Mouse (Mus musculus) cerebellum, postnatal 14 days (tissue): ENCODE results near the gene Cemip2.
A peak's percentile ranks its signal among the peaks of the same experiment; 100 is the strongest.
"Not testable (repeated sequence)": the region's sequence is repeated elsewhere in the genome, so short reads cannot be mapped to it uniquely, and the experiment has no call there.

Experiments
- DNase-seq, 2 experiments: peaks; one replicate each; pipeline ENCODE4 v3.0.0; 2021; ENCODE audit warnings: mixed read lengths in 2 of 2

Gene Cemip2

DNA sequence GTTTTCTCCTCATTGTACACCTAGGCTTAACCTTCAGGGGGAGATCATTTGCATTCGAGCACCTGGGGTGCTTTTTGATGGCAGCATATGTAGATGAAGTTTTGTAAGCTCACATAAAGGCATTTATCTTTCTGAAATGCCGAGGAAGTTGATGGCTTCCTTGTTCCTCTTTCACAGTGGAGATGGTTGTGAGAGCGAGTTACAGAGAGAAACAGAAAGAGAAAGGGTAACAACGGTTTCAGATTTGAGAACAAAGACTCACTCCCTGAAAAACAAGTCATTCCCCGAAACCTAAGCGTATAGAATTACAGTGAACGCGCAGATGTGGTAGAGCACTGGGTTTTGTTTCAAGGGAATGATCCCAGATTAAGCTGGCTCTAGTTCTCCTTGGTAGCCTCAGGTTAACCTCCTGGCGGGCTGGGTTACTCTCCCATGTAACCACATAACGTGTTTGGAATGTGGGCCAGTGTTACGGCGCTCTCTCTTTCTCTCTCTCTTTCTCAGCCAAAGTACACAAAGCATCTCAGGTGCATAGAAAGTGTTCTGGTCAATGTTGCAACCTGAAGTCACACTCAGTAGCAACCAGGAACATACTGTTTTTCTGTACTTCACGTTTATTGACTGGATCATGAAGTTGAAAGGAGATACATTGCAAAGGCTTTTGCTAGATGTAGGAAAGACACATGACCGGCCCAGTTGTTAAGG, 40.0 kb downstream of the Cemip2 start:
- no peak for DNase-seq

DNA sequence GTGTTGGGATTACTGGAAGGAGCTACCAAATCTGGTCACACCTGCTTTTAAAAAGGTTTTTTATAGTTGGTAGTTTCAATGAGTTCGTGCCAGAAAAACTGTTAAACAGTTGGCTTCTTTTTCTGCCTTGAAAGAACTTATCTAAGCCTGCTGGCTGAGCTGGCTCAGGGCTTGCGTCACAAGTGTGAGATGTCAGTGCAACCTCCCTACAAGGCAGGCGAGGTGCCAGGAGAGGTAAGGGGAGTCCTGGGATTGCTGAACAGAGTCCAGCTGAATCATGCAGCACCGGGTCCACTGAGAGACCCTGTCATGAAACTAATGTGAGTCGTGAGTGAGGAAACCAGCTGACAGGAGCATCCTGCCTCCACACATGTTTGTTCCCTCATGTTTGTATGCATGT, 41.4 kb downstream of the Cemip2 start:
- peak in 1 of 2 experiments; percentile 23 for DNase-seq

DNA sequence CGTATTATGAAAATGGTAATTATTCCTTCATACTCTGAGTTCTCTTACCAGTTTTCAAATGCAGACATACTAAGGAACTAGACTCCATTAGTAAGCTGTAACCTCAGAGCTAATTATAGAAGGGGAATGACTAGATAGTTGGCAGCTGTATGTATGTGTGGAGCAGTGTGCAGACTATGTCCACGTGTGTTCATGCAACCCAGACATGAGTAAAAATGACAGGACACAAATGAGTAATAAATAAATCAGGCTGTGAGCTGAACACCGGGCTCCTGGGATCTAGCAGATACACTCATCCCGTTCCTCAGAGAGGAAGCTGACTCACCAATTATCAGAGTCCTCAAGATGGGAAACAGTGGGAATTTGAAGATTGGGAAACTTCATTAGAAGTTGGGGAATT, 42.0 kb downstream of the Cemip2 start:
- DNase-seq, result no peak

DNA sequence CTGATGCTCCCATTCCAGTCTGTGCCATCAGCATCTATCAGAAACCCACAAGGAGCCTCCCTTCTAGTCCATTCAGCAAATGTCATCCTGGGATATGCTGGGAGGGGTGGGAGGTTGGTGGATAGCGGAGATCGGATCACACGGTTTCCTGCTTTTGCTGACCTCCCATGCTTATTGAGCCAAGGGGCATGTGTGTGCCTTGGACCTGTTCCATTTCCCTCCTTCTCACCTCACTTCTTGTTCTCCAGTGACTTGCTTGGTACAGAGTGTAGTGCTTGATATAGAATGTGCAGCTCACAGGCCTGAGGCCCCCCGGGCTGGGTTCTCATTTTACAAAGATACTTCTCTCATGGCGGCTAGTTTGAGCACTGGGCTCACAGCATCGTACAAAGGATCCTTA, 43.7 kb downstream of the Cemip2 start:
- DNase-seq, result peak in 1 of 2 experiments; percentile 20

DNA sequence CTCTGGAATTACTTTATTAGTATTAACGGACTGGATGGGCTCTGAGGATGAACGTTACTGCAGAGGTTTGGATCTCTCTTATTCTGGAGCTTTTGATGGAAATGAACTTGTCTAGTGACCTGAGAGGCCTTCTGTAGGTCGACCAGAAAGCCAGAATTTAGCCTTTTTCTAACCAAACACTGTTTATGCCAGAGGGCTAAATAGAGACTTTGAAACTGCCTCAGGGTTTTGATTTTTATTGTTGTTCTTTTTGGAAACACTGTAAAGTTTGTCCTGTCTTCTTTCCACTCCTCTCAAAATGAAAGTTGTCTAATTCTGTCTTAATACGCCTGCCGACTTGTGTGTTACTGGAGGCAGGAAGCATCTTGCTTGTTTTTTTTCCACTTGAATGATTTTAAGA, 46.0 kb downstream of the Cemip2 start:
- DNase-seq, result no peak

DNA sequence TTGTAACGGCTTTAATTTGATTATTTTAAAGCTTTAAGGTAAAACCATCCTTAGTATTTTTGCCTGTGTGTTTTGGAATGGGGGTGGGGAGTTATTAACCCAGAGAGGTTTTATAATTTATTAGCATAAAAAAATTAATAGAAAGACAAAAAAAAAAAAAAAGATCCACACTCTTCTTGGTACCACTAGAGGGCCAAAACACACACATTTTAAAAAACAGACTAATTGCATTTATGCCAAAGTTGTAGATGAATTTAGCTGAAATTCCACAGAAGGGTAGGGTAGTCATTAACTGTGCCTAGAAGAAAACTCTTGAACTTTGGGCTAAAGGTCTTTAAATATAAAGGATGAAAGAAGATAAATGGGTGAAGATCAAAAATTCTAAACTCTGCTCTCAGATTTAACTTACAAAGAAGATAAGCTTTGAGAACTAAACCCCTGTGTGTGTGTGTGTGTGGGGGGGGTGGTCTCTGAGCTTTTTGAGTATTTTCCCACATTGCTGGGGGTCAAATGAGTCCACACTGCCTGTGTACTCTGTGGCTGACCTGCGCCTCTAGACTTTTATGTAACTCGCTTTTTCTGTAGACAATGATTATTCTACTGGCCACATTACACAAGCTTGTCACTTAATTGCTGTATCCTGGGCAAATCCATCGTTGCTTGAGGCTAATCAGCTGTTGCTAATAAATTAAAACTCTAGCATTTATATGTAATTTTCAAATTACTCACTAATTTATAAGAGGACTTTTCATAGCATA, 47.2 kb downstream of the Cemip2 start:
- DNase-seq, result no peak

DNA sequence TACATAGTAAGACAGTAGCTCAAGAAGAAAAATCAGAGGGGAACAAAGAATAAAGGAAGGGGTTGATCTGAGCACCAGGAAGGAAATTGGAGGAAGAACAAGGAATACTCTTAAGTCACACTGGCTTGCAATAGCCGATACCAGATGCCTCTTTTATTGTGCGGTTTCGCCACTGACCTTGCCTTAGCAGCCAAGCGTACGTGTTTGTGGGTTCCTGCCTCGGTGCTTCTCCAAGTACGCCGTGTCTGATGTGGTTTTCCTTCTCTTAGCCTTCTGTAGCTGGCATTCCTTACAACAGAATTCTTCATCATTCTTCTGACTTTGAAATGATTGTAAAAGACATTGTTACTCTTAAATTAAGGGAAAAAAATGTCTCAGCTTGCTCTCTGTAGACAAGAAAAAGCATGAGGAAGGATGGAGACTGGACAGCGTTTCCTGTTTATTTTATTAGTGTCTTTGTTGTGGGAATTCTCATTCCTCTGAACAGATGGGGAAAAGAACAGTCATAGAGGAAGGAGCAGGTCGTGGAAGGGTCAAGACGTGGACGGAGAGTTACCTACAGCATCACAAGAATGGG, 55.4 kb downstream of the Cemip2 start:
- no peak for DNase-seq

DNA sequence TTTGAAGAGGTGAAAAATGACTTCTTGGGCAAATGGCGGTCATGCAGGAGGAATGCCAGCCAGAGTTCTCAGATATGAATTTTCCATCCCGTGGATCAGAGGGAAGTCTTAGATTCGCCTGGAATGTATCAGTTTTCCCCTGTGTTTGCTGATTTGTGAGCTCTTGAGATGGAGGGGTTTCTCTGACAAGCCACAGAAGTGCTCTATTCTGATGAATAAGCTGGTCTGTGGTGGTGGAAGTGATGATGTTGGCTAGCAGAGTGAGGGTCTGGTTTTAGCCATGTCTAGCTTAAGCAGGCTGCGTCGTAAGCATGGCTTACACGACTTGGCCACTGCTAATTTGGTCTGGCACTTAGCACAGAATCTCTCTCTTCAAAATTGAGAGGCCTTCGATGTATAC, 56.8 kb downstream of the Cemip2 start:
- DNase-seq, result no peak

DNA sequence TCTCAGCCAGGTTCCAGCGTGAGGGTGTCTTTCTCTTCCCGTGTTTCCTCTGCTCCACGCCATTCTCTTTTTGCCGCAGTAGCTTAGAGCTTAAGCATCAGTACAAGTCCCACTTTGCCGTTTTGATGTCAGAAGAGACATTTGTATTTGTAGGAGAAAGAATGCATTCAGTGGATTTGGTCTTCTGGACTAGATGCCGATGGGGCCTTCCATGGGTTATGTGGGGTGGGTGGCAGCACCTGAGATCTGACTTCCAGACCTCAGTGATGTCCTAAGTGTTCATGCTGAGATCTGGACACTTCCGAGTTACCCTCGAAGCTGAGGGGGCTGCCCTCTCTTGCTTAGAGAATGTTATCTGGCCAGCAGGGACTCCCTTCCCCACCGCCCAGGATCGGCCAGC, 72.6 kb downstream of the Cemip2 start:
- DNase-seq, result no peak

DNA sequence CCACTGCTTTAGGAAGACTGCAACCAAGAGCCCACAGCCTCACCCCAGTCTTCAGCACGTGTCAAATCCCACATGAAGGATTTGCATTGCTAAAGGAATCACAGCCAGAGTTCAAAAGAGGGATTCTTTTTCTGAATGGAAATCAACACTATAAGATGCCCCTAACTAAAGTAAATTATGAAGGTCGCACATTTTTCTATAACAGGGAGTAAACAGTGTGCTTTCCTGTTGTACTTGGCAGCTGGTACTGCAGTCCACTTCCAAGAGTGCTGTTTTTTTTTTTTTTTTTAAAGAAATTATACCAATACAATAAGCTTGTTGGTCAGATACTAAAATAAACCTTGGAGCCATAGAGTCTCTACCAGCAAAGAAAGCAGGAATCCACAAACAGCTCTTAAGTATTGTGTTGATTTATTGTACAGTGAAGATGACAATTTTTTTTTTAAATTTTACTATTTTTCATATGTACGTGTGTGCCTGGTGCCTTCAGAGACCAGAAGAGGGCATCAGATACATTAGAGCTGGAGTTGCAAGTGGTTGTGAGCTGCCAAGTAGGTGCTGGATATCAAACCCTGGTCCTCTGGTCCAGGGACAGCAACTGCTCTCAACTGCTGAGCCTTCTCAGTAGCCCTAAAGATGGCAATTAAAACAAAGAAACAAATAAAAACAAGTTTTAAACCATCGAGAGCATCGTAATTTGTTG, 76.5 kb downstream of the Cemip2 start:
- no peak for DNase-seq

DNA sequence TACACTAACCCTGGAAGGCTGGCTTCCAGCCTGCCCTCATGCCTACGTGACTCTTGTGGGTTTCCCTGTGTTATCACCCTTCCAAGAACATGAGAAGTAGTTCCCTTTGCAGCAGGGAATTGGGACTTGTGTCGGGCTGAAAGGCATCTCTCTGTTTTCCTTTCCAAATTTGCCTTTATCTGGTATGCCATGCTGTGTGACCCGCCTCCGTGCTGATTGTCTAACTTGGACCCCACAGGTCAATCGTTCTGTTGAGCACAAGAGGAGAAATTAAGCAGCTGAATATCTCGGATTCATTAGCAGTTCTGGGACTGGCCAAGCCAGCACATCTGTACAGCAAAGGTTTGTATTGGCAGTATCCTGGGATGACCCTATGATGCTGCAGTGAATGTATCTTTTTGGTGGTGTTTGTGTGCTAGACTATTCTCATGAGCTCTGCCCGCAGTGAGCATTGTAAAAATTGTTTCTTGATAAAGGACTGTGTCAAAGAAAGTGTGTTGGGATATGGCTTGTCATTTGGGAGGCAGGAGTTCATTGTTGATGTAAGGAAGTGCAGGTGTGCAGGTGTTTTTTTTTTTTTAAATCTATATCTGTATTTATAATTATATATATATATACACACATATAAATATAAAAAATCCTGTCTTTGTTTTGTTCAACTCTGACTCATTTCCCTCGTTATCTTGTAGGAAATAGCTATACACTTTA, 77.4 kb downstream of the Cemip2 start:
- DNase-seq, result no peak

DNA sequence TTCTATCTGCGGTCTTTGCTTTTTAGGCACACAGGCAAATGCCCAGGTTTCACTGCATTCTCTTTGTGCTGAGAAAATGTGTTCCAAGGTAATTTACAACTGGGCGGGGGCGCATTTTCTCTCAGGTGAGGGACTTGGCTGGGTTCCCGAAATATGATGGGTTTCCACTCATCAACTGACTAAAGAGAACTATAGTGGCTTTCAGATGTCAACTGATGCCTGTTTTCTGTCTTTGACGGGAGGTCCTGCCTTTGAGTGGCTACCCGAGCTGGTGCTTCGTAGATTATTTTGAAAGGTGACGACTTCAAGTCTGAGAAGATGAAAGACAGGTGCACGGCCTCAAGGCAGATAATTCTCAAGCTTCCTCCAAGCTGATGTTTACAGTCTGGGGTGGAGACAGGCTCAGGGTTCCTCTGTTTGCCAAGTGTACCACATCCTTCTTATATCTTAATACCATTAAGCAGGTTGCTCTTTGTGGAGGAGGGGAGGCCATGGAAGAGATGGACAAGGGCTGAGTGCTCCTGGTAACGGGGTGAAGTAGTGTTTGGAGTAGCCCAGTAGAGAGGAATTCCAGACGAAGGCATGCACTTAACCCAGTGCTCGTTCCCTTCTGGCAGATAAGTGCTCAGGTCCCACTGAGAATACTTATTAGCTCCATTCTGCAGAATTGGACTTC, 80.8 kb downstream of the Cemip2 start:
- DNase-seq, result no peak

DNA sequence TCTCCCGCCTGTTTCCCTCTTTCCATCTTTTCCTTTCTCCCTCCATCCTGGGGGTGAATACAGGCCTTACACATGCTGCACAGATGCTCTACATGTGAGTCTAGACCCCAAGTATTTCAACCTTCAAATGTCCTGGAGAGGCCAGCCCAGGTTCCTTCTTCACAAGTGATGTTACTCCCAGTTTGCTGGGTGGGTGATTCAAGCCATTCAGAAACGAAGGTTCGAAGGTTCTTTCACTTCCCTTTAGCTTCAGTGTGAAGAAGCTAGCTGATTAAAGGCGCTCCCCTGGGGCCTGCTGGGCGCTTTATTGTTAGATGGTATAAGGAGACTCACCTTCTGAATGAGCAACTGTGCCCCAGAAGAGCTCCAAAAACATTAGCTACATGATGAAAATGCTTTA, 82.0 kb downstream of the Cemip2 start:
- DNase-seq, result no peak

DNA sequence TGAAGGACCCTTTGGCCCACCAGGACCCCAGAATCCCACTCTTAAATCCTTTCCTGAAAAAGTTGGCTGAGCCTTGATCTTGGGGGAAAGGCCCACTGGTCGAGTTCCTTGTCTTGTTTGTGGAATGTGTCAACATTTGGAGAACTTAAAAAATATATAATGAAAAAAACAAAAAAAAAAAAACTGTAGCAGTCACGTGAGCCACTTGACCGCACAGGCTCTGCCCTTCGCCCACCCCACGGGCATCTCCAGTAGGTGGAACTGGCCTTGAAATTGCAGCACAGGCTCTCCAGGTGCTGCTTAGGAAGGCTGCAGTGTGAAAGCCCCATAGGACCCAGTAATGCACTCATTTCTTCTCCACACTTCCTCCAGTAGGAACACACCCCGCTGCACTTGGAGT, 82.8 kb downstream of the Cemip2 start:
- no peak for DNase-seq

DNA sequence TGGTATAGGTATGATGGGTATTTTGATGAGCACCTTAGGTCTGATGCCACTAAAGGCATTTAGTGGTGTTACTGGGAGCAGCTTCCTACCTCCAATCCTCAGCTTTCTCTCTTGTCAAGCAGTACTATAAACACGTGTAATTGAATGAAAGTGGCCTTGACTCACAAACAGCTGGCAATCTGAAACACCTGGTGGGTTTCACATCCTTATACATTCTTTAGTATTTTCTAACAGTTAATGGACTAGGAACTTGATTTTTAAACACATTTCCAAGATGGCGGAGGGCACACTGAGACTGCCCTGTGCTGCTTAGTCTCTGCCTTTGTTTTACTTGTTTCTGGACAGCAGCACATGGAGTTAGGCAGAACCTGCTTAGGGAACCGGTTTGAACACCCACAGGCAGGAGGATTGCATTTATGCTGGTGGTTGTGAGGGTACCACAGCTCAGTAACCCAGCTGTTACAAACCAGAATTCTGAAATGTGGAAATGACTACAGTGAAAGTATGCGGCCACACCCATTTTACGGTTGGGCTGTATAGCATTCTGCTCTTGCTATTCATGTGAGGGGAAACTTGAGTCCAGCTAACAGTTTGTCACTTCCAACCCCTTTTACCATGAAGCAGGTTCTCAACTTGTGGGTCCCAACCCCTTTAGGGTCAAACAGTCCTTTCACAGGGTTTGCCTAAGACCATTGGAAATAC, 84.3 kb downstream of the Cemip2 start:
- DNase-seq, result no peak

DNA sequence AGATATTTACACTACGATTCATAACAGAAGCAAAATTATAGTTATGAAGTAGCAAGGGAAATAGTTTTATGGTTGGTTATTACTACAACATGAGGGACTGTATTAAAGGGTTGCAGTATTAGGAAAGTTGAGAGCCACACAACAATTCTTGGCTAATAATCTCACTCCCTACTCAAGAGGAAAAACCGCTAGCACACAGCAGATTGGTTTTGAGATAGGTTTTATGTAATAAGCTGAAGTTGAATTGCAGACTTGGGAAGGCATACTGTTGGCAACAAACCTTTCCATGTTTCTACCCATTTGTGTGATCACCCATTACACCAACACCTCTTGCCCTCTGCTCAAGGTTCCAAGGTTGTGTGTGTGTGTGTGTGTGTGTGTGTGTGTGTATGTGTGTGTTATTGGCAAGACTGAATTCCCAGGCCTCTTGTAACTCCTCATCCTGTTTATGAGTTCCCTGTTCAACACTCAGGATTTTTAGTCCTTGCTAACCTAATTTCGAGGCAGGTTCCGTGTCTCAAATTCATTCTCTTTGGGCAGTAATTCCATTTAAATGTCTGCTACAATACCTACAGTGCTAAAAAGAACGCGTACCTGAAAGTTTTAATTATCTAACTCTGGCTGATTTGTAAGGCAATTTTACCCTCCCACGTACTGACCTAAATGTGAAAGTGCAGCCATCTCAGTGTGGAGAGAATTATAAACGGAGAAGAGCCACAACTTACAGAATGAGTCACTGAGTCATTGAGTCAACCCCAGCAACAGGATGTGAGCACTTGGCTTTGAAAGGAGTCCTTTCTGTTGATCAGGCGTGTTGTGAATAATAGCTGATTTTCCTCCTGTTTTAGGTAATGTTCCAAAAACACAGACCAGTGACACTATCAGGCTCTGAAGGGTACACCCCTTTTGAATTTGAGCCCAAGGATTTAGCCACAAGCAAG, 85.1 kb downstream of the Cemip2 start:
- no peak for DNase-seq

DNA sequence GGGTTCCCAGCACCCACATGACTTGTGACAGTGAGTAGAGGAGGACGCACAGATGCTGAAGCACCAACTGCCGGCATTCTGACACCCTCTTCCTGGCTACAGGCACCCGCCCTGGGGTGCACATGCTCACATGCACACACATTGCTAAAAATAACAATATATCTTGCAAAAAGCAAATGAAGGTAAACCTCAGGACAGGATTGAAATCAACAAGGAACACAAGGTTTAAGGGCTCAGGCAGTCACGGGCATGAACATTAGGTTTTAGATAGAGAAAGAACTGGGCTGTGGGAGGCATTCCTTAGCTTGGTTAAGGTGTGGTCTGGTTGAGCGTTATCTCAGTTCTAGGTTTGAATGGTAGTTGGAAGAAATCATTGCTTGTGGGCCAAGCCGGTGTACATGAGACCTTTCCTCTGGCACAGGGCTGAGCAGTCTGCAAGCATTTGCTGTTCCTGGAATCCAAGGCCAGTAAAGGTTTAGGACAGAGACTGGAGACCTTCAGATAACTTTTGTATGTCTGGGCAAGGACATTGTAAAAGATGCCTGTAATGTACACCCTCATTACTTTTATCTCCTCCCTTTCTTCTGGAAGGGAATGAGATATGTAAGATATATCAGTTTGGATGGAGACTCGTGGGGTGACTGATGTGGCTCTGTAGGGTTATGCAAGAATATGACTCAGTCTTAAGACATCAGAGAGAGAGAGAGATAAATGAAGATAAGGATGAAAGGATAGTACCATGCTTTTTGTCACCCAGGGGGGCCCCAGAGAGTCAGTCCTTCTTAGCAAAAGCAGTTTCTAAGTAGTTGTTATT, 87.3 kb downstream of the Cemip2 start:
- DNase-seq, result no peak

DNA sequence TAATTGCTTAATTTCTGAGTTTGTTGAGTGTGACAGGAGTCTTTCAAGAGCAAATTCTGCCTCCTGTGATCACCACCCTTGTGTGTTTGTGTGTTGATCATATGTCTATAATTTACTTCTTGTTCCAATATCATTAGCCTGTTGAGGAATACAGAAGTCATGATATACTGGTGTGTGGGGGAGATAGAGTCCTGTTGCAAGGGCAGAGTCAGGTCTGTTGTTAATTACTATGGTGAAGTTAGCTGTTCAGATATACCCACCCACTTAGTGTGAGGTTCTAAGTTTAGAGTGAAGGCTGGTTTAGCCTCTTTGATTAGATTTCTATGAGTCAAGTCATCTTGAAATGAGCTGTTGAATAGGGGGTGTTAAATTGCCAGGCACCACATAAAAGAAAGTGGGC, 88.0 kb downstream of the Cemip2 start:
- no peak for DNase-seq

DNA sequence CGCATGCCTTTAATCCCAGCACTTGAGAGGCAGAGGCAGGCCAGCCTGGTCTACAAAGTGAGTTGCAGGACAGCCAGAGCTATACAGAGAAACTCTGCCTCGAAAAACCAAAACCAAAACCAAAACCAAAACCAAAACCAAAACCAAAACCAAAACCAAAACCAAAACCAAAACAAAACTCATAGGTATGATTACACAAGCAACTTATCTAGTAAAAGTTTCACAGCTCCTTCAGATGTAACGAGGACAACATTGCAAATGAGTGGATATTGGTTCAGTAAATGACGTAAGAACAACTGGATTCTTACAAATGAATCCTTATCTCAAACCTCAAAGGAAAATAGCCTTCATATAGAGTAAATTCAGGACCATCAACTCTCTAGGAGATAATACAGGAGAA, 88.6 kb downstream of the Cemip2 start:
- DNase-seq, result not testable (repeated sequence)

DNA sequence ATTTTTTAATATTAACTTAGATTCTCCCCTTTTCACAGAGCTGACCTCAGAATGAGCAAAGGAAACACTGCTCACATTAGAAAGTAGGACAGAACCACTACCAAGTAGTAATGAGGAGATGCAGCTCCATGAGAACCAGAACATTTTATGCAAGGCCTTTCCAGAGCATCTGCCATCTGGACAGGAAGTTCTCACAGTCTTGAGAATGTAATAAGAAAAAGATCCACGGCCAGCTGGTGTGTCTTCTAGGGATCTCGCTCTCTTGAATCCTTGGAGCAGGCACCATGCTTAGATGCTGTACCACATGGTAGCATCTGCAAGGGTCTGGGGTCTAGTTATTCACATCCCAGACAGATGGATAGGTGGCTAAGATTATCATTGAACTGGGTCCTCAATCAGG, 90.3 kb downstream of the Cemip2 start:
- no peak for DNase-seq
